ENCODE assay signal across 14 mouse cellular contexts in the genomic region with DNA sequence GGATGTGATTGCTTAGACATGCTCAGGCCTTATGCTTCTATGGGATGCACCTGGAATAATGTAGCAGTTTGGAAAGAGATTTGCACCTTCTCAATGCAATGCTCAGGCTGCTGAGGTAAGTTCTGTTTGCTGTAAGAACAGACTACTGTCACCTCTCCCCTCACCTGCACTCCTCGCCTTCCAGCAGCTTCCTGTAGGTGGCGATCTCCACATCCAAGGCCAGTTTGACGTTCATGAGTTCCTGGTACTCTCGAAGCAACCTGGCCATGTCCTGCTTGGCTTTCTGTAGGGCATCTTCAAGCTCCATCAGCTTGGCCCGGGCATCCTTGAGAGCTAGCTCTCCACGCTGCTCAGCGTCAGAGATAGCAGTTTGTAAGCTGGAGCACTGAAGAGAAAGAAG. TPM values are rescaled to one million over a fixed set of nuclear protein-coding genes. Genes with fewer than 3 reads are reported as not detected.
DNase-seq lines count a peak whose midpoint lies in the region; ATAC-seq and TF ChIP-seq lines count a peak whose summit lies in the region.
"Had no signal": no experiment of that assay in that cellular context is flagged by ENCODE, and none has a peak within 500 bp of the region (broad histone marks: within the 10 kb centered on the region; RNA-seq: fewer than 3 reads in every experiment).

No protein-coding gene starts in this region.

- no peak overlapping the region for H3K4me3 ChIP-seq in heart, postnatal 0 days (ENCODE audit: low read depth, low read length)
- no peak overlapping the region for H3K4me3 ChIP-seq in forebrain, embryonic 10.5 days
- H3K4me3 ChIP-seq: embryonic facial prominence, embryonic 13.5 days; hindbrain, embryonic 15.5 days had no signal

- no peaks in the 10 kb centered on the region for H3K36me3 ChIP-seq in heart, postnatal 0 days (replicated peaks; ENCODE audit: control insufficient read depth, insufficient read depth, low read length)
- H3K36me3 ChIP-seq in splenic B cell, adult 2 months (ENCODE audit: control insufficient read depth, insufficient read depth, low read length, poor library complexity, severe bottlenecking) = no peaks in the 10 kb centered on the region
- H3K36me3 ChIP-seq in forebrain, embryonic 10.5 days (replicated peaks) = no peaks in the 10 kb centered on the region
- H3K36me3 ChIP-seq: embryonic facial prominence, embryonic 13.5 days; hindbrain, embryonic 15.5 days had no signal

- H3K9me3 ChIP-seq in heart, postnatal 0 days (replicated peaks; ENCODE audit: control insufficient read depth, low read length) = no peaks in the 10 kb centered on the region
- H3K9me3 ChIP-seq in forebrain, embryonic 10.5 days = no peaks in the 10 kb centered on the region
- H3K9me3 ChIP-seq: embryonic facial prominence, embryonic 13.5 days; hindbrain, embryonic 15.5 days had no signal

- TF ChIP-seq EP300 in heart, postnatal 0 days (IDR thresholded peaks at IDR 0.05; ENCODE audit: low read depth) = no peak

- 0 out of 2 replicates have a peak, but pooled peaks cover 9% of the 10 kb centered on the region for H3K27me3 ChIP-seq in heart, postnatal 0 days (ENCODE audit: control insufficient read depth, insufficient read depth, low read length)
- no peaks in the 10 kb centered on the region for H3K27me3 ChIP-seq in splenic B cell, adult 2 months (ENCODE audit: control insufficient read depth, insufficient read depth, low read length, poor library complexity, severe bottlenecking)
- no peaks in the 10 kb centered on the region for H3K27me3 ChIP-seq in forebrain, embryonic 10.5 days (ENCODE audit: poor library complexity, severe bottlenecking)
- H3K27me3 ChIP-seq: embryonic facial prominence, embryonic 13.5 days; hindbrain, embryonic 15.5 days had no signal

- H3K9ac ChIP-seq in heart, postnatal 0 days (replicated peaks; ENCODE audit: low read depth, low read length) = no peak overlapping the region
- H3K9ac ChIP-seq: embryonic facial prominence, embryonic 13.5 days; hindbrain, embryonic 15.5 days had no signal

- ATAC-seq in heart, postnatal 0 days (ENCODE audit: insufficient read depth, low read depth) = no peak

- H3K4me2 ChIP-seq in heart, postnatal 0 days (ENCODE audit: low read depth, low read length) = no peak overlapping the region
- H3K4me2 ChIP-seq: embryonic facial prominence, embryonic 13.5 days; hindbrain, embryonic 15.5 days had no signal

- H3K4me1 ChIP-seq in heart, postnatal 0 days (ENCODE audit: control insufficient read depth, insufficient read depth) = no peaks in the 10 kb centered on the region
- peaks cover 6% of the 10 kb centered on the region; the same call in 1 of the 2 replicates for H3K4me1 ChIP-seq in forebrain, embryonic 10.5 days
- H3K4me1 ChIP-seq: hindbrain, embryonic 15.5 days had no signal

- no peak overlapping the region for H3K27ac ChIP-seq in heart, postnatal 0 days (ENCODE audit: low read depth)
- no peak overlapping the region for H3K27ac ChIP-seq in forebrain, embryonic 10.5 days
- H3K27ac ChIP-seq: embryonic facial prominence, embryonic 13.5 days; hindbrain, embryonic 15.5 days had no signal

- TF ChIP-seq CTCF in heart, postnatal 0 days (IDR thresholded peaks at IDR 0.05; ENCODE audit: low read depth) = peak; percentile 12; the same call in 1 of the 2 replicates

- no peak for DNase-seq in heart, postnatal 0 days (ENCODE audit: low spot score)
- no peak for DNase-seq in heart, adult 11 months
- DNase-seq in retina, embryonic 14.5 days (ENCODE audit: low spot score) = peak; percentile 32
- DNase-seq in retina, postnatal 1 day = no peak
- peak; percentile 35 for DNase-seq in brain, adult 2 months (ENCODE audit: low read depth, low spot score)
- DNase-seq in splenic B cell, adult 2 months (ENCODE audit: low read depth, low spot score) = peak; percentile 5
- no peak for DNase-seq in embryo, embryonic 11 days
- DNase-seq in forebrain, embryonic 10.5 days (ENCODE audit: extremely low spot score, low spot score) = no peak
- DNase-seq: gastrocnemius, postnatal 14 days had no signal

- 32% methylated on average over 7 of the region's 7 CpGs for WGBS in heart, postnatal 0 days
- WGBS in forebrain, embryonic 10.5 days = 46% methylated on average over 7 of the region's 7 CpGs

RNA-seq across cellular contexts. Expression of gene Krt90, which starts 5.0 kb away (rescaled TPM):
- 0.08 TPM in 1 of 2 replicates, not detected in the other for total RNA-seq in heart, postnatal 0 days (2014; rRNA removed; ENCODE audit: low replicate concordance)
- 0.04 and 0.14 TPM in 2 replicates for polyA plus RNA-seq in heart, postnatal 0 days (2015; fragmentation: Nextera tagmentation; extraction: Ambion mirVana)
- 0.75 and 0.88 TPM in 2 replicates for polyA plus RNA-seq in forebrain, embryonic 10.5 days (2016; fragmentation: Nextera tagmentation; extraction: Ambion mirVana)
- total RNA-seq: gastrocnemius, postnatal 14 days; left cerebral cortex, postnatal 14 days; neutrophil, adult 5-6 weeks had no signal

RNA-seq across cellular contexts. Expression of gene Krt75, which starts 5.9 kb away (rescaled TPM):
- total RNA-seq in heart, postnatal 0 days (2014; rRNA removed; ENCODE audit: low replicate concordance) = not detected in 2 replicates
- polyA plus RNA-seq in heart, postnatal 0 days (2015; fragmentation: Nextera tagmentation; extraction: Ambion mirVana) = not detected in 2 replicates
- not detected in 2 replicates for polyA plus RNA-seq in forebrain, embryonic 10.5 days (2016; fragmentation: Nextera tagmentation; extraction: Ambion mirVana)
- total RNA-seq: gastrocnemius, postnatal 14 days; left cerebral cortex, postnatal 14 days had no signal

RNA-seq across cellular contexts. Expression of gene Krt82, which starts 17.3 kb away (rescaled TPM):
- not detected in 2 replicates for total RNA-seq in heart, postnatal 0 days (2014; rRNA removed; ENCODE audit: low replicate concordance)
- polyA plus RNA-seq in heart, postnatal 0 days (2015; fragmentation: Nextera tagmentation; extraction: Ambion mirVana) = not detected in 2 replicates
- polyA plus RNA-seq in forebrain, embryonic 10.5 days (2016; fragmentation: Nextera tagmentation; extraction: Ambion mirVana) = not detected in 2 replicates
- total RNA-seq: gastrocnemius, postnatal 14 days; left cerebral cortex, postnatal 14 days; neutrophil, adult 5-6 weeks had no signal
- polyA plus RNA-seq: embryonic facial prominence, embryonic 13.5 days; hindbrain, embryonic 15.5 days; stomach, embryonic 14.5 days had no signal

RNA-seq across cellular contexts. Expression of gene Krt84, which starts 35.2 kb away (rescaled TPM):
- total RNA-seq in heart, postnatal 0 days (2014; rRNA removed; ENCODE audit: low replicate concordance) = not detected in 2 replicates
- not detected in 2 replicates for polyA plus RNA-seq in heart, postnatal 0 days (2015; fragmentation: Nextera tagmentation; extraction: Ambion mirVana)
- polyA plus RNA-seq in forebrain, embryonic 10.5 days (2016; fragmentation: Nextera tagmentation; extraction: Ambion mirVana) = not detected in 2 replicates
- total RNA-seq: left cerebral cortex, postnatal 14 days; neutrophil, adult 5-6 weeks had no signal
- polyA plus RNA-seq: embryonic facial prominence, embryonic 13.5 days; stomach, embryonic 14.5 days had no signal

RNA-seq across cellular contexts. Expression of gene Gm49425, which starts 50.7 kb away (rescaled TPM):
- not detected in 2 replicates for total RNA-seq in heart, postnatal 0 days (2014; rRNA removed; ENCODE audit: low replicate concordance)
- polyA plus RNA-seq in heart, postnatal 0 days (2015; fragmentation: Nextera tagmentation; extraction: Ambion mirVana) = not detected in 2 replicates
- polyA plus RNA-seq in forebrain, embryonic 10.5 days (2016; fragmentation: Nextera tagmentation; extraction: Ambion mirVana) = not detected in 2 replicates
- total RNA-seq: gastrocnemius, postnatal 14 days; left cerebral cortex, postnatal 14 days; neutrophil, adult 5-6 weeks had no signal
- polyA plus RNA-seq: embryonic facial prominence, embryonic 13.5 days; hindbrain, embryonic 15.5 days; stomach, embryonic 14.5 days had no signal

Comparison
In these comparisons a context has a peak if more than half of its experiments do, and no peak if none do; other contexts are left out.
1. DNase-seq: peak in retina, embryonic 14.5 days (single experiment), brain, adult 2 months (single experiment) and splenic B cell, adult 2 months (single experiment); none in heart, postnatal 0 days (single experiment), heart, adult 11 months (single experiment), retina, postnatal 1 day (single experiment), embryo, embryonic 11 days (single experiment) and forebrain, embryonic 10.5 days (single experiment).